Mouse (Mus musculus) ovary, postnatal 36 days (tissue): Measurements from ENCODE around the gene Gpn2.

Source experiments
- DNase-seq: peaks from one replicate; pipeline ENCODE4 v3.0.0; 2022; ENCODE audit warnings: low spot score, mixed read lengths

Gpn2 gene

GRCm38 (mm10) chr4:133625621-133626071 lies 41.5 kb downstream of the Gpn2 start:
- DNase-seq, result no peak

DNA sequence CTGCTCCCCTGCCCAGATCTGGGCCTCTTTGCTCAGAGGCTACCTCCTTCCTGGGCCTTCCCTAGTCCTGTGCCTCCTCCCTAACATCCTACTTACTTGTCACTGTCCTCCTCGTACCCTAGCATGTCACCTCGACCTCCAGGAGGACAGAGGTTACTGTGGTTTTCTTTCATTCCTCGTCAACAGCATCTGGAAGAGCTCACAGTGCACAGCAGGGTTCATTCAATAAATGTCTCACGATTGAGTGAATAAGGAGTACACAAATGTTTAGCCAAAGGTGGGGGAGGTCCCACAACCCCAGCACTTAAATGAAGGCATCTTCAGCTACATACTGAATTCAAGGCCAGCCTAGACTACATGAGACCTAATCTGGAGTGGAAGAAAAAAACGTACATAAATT lies 42.1 kb downstream of the Gpn2 start:
- no peak for DNase-seq

GRCm38 (mm10) chr4:133626621-133627020 lies 42.5 kb downstream of the Gpn2 start:
- DNase-seq, result no peak

DNA sequence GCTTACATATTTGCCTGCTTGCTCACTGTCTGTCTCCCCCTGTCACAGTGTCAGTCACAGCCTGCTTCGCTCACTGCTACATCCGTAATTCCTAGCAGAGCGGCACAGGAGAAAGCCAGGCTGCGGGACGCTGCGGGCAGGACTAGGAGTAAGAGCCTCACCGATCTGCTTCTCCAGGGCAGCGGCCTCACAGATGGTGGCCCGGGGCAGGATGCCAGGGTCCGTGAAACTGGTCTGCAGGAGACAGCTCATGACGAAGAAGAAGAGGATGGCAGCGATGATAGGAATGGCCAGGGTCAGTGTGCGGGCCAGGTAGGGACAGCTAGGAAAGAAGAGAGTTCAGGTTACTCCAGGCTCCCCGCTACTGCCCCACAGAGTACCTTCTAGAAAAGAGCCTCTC lies 42.9 kb downstream of the Gpn2 start:
- no peak for DNase-seq

- DNase-seq, result no peak
These were observed 44.4 kb downstream of the Gpn2 start for GRCm38 (mm10) chr4:133628517-133628916.

- no peak for DNase-seq
These were observed 45.0 kb downstream of the Gpn2 start for GRCm38 (mm10) chr4:133629191-133629590.

DNA sequence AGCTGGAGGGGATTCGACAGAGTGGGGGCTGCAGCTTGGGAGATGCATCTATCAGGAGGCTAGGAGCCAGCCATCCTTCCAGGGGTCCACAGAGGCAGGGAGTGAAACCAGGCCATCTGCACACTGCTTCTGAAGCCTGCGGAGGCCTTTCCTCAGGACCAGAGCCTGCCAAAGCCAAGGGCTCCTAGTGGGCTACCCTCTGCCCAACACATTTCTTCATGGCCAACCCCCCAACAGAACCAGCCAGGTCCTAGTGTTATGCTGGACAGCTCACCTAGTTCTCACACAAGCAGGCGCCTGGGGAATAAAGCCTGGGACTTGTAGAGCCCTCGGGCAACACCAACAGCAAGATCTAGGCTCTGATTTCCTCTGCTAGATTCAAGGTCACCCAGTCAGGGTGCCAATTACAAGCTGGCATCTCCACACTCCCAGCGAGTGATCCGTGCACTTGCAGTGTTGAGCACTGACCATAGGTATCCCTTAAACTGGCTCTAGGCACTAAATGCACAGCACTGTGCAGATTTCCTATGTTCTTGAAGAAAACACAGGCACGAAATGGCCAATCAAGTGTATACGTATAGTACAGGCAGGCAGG lies 46.3 kb downstream of the Gpn2 start:
- DNase-seq, result no peak

GRCm38 (mm10) chr4:133631071-133631768 lies 47.1 kb downstream of the Gpn2 start:
- no peak for DNase-seq

GRCm38 (mm10) chr4:133631769-133632411 lies 47.7 kb downstream of the Gpn2 start:
- DNase-seq, result no peak

- no peak for DNase-seq
These were observed 48.5 kb downstream of the Gpn2 start for GRCm38 (mm10) chr4:133632483-133633327.

GRCm38 (mm10) chr4:133633332-133634042 lies 49.3 kb downstream of the Gpn2 start:
- DNase-seq, result peak; percentile 92

- DNase-seq, result no peak
These were observed 49.9 kb downstream of the Gpn2 start for GRCm38 (mm10) chr4:133634043-133634410.
